Mouse (Mus musculus): Measurements from ENCODE around the gene Sult1a1. TPM values are rescaled to one million over a fixed set of nuclear protein-coding genes. Genes with fewer than 3 reads are reported as not detected.

The Sult1a1 gene
- total RNA-seq (2022): 10 to 100 TPM; 18.6 to 38.7 (median 31.5) TPM

DNA sequence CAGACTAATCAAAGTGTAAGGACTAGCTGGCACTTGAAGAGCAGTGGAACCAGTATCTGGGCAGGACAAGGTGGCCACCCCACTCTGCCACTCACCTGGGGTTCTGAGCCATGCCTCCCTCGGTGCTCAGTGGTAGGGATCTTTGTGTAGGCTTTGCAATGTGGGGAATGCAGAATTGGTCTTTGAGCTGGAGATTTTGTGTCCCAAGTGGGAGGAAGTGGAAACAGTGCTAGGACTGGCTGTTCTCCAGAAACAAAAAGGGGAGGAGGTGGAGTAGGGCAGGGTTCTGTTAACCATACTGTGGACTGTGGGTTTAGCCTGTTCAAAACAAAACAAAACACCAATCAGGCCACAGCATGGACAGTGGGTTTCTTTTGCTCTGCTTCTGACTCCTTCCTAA, at the start of gene Sult1a1:
TSS of gene Sult1a1 (minus strand) at position 226 of the 400 bp plus-strand sequence.
- peak; percentile 94 for DNase-seq (ENCODE audit: low spot score)

DNA sequence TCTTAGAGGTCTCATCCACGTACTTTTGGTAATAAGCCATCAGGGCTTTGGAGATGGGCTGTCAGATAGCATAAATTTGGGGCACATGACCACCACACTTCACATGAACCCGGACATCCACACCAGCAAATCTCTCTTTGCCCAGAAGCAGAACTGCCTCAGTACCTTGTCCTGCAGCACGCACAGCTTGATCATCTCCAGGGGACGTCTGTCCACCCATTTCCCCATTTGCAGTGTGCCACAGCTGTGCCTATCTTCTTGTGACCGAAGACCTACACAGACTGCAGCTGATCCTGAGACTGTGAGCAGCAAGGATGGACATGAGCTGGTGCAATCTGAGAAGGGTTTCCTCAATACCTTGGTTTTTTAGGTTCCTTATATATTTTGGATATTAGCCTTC, 49.4 kb upstream of the Sult1a1 start:
- no peak for DNase-seq (ENCODE audit: low spot score)

DNA sequence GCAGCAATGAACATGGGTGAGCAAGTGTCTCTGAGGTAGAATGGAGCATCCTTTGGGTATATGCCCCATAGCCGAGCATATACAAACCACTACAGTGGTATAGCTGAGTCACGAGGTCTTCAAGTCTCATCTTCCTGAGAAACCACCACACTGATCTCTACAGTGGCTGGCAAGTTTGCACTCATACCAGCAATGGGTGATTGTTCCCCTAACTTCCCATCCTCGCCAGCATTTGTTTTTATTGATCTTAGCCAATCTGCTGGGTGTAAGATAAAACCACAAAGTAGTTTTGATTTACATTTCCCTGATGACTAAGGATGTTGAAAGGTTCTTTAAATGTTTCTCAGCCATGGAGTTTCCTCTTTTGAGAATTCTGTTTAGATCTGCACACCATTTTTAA, 48.8 kb upstream of the Sult1a1 start:
- no peak for DNase-seq (ENCODE audit: low spot score)

DNA sequence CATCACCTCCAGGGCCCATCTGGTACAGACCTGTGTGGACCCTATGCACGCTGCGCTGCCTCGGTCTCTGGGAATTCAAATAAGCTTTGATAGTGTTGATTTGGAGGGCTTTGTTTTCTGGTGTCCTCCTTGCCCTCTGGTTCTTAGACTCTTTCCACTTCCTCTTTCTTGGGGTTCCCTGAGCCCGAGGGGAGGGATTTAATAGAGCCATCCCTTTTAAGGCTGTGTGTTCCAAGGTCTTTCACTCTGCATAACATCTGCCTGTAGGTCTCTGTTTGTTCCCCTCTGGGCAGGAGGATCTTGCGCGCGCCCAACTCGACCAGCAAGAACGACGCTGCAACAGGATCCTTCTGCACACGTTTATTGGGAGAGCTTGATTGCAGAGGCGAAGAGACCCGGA, 45.4 kb upstream of the Sult1a1 start:
- DNase-seq (ENCODE audit: low spot score): no peak

DNA sequence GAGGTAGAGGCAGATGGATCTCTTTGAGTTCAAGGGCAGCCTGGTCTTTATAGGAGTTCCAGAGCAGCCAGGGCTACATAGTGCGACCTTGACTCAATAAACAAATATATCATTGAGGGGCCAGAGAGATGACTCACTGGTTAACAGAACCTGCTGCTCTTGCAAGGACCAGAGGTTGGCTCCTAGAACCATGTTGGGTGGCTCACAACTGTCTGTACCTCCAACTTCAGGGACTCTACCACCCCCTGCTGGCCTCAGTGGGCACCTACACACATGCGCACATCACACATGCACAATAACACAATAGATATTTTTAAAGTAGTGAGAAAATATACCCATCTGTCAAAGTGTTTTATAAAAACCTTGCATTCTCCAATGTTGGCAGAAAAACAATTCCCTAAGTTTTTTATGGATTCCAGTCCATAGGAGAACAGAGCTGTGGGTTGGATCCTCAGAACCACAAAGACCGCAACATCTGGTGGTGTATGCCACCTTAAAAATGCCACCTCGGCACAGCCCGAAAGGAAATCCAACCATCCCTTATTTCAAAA, 42.6 kb upstream of the Sult1a1 start:
- no peak for DNase-seq (ENCODE audit: low spot score)

DNA sequence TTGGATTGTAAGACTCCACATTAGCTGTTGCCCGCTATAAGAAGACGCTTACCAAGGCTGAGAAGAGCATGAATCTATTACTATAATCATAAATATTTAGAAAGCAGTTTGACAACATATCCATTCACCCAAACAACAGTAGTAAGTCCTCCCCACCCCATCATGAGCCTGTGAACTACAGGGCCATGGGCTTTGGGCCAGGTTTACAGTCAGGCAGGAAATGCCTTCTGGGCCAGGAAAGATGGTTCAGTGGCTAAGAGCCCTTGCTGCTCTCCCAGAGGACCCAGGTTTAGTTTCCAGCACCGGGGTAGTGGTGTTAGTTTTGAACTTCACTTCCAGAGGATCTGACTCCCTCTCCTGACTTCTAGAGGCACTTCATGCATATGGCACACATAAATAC, 41.3 kb upstream of the Sult1a1 start:
- no peak for DNase-seq (ENCODE audit: low spot score)

DNA sequence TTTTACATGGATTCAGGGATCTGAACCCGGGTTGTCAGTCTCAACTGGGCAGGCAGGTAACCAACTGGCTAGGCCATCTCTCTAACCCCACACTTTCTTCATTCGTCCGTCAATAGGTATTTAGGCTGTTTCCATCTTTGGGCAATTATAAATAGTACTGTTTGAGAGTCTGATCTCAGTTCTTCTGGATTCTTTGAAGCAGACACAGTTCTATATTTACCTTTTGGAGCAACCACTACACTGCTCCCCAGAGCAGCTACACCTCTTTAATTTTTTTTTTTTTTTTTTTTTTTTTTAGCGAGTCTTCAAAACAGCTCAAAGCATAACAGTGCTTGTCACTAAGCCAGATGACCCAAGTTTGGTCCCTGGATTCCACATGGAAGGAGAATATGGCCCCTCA, 39.4 kb upstream of the Sult1a1 start:
- no peak for DNase-seq (ENCODE audit: low spot score)

DNA sequence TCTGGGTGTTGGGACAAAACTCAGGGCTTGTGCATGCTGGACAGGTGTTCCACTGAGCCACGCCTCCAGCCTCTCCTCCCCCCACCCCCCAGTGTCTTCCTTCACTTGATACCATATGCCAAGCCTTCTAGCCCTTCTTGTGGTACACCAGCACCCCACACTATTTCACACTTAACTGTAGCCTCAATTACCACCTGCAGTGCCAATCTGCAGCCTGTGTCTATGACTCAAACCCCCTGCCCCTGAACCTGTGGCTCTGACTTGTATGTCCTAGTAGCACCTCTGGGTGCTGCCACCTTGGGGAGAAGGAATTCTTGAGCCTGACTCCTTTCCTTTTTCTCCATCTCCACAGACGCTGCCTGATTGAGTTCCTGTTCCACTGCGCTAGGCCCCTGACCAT, 35.7 kb upstream of the Sult1a1 start:
- no peak for DNase-seq (ENCODE audit: low spot score)

DNA sequence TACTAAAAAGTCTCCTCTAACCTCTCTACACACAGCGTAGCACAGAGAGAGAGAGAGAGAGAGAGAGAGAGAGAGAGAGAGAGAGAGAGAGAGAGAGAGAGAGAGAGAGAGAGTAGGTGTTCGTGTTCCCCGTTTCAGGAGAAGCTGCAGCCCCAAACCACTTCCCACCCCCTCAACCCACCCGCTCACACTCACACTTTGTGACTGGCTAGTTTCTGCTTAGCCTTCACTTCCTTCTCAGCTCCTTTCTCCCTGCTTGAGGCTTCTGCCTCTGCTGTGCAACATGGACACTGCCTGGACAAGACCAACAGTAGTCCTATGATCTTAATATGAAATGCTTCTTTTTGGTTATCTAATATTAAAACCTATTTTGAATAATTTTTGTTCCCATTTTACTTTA, 34.0 kb upstream of the Sult1a1 start:
- no peak for DNase-seq (ENCODE audit: low spot score)

DNA sequence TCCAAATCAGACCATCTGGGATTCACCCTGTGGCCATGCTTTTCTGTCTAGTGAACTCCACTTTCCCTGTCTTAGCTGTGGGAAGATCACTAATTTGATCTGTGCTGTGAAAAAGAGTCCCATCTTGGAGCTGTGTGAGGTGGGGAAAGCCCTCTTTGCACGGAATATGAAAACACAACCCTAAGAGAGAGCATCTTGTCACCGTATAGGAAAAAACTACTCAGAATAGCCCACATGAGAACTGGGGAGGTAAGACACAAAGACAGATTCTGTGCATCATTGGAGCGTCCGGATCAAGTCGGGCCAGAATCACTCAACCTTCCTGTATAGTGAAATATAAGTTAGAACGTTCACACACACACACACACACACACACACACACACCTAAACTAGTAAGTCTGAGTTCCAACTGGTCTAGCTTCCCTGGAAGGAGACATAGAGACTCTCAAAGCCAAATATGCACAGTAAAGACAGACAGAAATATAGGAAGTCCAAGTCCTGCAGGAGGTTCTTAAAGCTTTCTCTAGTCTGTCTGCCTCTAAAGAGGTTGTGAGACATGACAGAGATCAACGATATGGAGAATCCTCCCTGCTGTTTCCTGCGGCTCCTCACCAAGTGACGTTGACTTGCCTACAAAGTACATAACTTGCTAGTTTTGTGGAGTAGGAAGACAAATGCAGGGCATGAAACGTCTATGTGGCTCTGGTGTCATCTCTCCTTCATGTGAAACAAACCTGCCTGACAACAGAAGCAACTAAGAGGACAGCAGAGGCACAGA, 32.1 kb upstream of the Sult1a1 start:
- DNase-seq (ENCODE audit: low spot score): no peak

DNA sequence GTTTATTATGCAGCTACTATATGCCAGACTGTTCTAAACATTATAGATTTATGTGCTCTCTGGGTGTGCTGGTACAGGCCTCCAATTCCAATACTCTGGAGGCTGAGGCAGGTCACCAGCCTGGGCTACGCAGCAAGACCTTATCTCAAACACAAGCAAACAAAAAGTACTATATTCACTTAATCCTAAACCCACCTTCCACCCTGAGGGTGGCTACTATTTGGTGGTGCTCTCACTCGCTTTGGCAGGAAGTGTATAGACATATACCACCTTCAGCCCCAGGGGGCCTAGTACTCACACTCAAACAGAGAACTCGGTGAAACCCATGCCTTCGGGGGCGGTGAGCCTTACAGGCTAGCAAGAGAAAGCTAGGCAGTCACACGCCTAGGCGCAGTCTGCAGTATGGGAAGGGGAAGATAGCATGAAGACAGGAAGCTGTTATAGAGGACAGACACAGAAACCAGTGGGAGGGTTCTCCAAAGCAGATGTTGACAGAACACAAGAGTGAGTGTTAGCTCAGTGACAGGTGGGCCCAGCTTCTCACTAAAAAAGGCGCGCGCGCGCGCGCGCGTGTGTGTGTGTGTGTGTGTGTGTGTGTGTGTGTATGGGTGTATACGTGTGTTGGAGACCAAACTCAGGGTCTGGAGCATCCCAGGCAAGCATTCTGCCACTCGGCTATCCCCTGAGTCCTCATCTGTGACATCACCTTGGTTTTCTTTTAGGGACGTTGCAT, 31.4 kb upstream of the Sult1a1 start, which contains the start of gene Coro1a:
TSS of gene Coro1a (minus strand) at position 346 of the 733 bp plus-strand sequence.
- DNase-seq (ENCODE audit: low spot score): no peak

DNA sequence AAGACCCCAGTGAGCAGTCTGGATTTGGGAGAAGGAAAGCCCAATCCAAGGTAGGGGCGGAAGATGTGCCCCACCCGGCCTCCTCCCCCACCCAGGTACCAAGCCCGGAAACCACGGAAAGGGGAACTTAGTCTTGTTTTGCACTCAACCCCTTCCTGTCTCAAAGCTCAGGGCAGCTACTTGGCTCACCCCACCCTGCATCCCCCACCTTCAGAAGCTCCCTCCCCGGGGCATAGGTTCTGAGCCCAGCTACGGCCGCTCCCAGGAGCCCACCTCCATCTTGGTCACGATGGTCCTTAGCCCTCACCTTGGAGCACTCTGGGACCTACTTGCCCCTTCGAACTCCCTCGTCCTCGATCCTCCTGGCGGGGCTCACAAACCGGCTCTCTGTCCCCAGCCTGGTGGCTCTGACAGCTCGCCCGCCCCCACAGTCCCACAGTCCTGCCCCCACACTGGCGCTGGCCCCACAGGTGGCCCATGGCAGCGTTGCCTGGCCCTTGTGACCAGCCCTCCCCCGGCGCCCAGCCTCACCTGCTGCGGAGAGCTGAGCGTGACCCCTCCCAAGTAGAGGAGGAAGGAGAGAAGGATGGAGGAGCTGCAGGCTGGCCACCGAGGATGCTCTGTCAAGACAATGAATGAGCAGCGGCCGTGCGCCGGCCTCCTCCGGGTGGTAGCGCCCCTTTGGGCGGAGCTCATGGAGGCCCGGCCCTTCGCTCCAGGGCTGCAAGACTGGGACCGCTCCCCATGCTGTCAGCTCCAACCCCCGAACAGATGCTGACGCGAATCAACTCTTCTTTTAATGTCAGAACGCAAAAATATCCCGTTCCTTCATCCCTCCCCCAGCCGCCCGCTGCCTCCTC, 28.1 kb upstream of the Sult1a1 start:
- peak; percentile 56 for DNase-seq (ENCODE audit: low spot score)

DNA sequence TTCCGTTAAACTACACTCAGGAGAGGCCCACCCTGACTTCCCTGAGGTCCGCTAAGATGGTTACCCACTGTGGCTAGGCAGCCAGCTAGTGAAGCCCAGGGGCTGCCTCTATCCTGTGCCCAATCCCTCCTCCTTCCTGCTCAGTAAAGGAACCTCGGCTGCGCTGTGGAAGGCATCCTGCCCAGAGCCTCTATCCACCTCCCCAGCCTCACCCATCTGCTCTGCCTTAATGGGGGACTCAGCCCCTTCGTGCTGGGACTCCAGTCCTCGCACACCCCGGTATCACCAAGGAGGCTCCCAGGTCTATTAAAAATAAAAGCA, 27.5 kb upstream of the Sult1a1 start:
- DNase-seq (ENCODE audit: low spot score): no peak

DNA sequence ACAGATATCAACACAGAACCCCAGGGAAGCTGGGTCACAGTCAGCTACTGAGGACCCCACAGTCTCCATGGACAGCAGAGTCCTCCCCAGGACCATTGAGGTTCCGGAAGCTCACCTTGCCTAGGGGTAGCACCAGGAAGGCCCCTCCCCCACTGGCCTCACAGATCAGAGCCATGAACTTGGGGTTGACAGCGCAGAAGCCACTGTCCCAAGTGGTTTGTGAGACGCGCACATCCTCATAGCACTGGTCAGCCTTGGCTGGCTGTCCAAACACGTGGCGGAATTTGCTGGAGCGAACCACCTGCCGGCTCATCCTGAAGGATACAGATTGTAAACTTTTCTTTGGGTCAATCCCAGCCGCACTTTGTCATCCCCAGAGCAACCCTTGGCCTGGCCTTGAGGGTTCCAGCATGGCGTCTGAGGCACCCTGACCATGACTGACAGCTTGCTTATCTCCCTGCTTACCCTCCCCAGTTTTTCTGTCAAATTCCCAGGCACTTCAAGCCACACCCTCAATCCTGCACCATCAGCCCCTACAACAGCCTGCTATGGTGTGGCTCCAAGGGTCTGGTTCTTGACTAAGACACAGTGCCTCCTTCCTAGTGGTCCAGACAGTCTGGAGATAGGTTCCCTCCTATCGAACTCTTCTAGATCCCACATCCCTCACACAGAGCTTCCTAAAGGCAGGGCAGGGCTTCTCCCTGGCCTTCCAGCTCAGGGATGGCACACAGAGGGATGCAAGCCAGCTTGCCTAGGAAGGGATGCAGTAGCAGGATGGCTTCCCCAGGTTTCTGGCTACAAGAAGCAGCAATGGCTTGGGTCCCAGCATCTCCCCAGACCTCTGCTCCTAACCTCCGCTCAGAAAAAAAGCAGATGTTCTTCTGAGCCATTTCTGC, 26.9 kb upstream of the Sult1a1 start:
- no peak for DNase-seq (ENCODE audit: low spot score)

DNA sequence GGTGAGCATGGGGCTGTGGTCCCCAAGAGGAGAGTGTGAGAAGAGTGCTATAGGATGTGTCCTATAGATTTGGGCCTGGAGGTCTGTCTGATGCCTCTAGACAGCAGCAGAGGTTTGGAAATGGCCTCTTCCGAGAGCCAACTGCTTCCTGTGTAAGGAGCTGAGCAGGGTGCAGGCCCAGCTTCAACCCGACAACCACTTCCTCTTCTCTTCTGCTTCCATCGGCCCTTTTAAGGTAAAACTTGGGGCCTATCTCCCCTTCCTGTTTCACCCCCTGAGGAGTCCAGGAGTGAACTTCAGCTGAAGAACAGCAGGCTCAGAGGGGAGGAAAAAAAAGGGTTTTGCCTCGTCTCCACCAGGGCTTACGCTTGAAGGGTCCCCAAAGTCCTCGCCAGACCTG, 26.1 kb upstream of the Sult1a1 start:
- DNase-seq (ENCODE audit: low spot score): no peak

DNA sequence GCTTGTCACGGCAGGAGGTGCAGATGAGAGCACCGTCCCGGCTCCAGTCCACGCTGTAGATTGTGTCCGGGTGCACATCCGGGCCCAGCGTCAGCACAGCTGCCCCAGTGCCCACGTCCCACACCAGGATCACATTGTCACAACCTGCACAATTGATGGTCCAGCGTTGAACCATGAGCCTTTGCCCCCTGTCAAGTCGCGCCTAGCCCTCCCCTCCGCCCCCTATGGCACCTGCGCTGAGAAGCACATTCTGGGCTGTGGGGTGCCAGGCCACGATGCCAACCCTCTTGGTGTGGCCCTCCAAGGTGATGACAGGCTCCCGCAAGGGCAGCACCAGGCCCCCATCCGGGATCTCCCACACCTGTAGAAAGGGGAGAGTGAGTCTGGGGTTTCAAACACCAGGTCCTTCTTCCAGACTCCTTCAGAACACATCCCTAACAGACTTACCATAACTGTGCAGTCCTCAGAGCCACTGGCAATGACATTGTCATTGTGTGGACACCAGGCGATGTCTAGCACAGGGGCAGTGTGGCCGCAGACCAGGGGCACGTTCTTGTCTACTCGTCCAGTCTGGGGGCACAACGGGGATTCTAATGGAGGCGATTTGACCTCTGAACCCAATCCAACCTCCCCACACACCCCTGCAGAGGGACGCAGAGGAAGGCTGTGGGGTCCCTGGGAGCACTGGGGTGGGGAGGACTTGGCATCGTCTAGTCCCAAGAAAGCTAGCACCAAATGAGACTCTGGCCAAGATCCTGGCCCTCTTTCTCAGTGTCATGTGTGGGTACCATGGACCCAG, 25.5 kb upstream of the Sult1a1 start:
- no peak for DNase-seq (ENCODE audit: low spot score)

DNA sequence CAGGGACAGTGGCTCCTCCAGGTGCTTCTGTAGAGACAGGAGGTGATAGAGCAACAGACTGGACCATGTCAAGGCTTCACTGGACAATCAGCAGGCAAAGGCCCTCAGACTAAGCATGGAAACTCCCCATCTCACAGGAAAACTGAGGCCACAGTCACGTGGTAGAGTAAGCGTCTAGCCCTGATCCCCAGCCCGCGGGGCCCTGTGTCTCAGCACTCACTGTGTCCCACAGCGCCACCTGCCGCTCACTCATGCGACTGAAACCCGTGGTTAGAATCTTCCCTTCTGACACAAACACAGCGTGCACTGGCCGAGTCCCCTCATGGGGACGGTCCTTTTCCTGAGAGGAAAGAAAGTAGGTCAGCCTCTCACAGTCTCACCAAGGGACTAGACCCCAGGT, 24.8 kb upstream of the Sult1a1 start:
- peak; percentile 87 for DNase-seq (ENCODE audit: low spot score)

DNA sequence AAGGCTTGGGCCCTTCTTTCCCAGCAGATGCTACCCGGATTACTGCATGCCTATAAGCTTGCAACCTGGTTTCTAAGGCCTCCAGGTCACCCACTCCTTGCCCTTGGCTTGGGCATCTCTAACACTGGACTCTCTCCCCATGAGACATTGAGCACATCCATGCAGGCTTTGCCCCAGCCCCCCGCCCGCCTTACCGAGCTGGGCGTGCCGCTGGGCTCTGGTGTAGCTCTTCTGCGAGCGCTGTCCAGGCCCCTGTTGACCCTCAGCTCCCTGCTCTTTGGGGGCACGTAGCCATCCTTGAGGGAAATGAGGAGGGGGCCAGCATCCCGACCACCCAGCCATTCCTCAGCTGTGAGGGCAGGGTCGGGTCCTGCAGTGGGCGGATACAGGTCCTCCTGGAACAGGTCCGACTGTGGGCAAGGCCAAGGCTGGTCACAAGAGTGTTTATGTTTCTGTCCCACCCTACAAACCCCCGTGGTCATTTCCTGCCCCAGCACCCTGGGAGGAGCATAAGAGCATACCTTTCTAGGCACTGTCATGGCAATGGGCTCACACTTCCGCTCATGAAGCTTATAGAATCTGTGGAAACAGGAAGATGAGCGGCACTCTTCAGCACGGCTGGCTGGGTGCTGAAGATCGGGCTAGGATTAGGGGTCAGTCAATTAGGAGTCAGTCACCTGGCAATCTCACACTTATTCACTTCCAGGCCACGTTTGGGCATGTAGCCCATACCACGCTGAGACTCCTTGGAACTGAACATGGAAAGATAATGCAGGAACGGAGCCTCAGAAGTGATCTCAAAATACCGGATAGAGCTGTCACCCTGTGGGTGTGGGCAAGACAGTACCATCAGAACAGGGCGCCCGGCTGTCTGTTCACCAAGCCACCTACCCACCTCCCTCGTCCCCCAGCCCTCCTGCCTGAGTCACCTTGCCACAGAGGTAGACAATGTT, 24.1 kb upstream of the Sult1a1 start:
- DNase-seq (ENCODE audit: low spot score): no peak

DNA sequence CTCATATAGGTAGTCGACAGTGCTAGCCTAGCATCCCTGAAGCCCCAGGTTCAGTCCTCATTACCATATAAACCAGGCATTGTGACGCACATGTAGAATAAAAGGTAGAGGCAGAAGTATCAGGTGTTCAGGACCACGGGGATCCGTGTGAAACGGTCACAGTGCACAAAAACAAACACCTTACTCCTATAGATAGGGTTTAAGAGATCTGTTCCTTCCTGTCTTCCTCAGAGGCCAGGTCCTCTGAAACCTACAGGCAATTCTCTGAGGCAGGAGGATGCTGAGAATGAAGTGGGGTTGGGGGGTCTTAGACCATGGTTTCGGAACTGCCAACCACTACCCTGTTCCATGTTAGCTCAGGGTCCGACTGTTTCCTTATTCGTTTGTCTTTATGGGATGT, 21.6 kb upstream of the Sult1a1 start:
- DNase-seq (ENCODE audit: low spot score): no peak

All from heart, adult 8-10 months (tissue).